Comparison of ENCODE assay signal across 10 mouse cellular contexts in genomic region chr12:116176930-116177329, GRCm38 (mm10).
DNase-seq lines count a peak whose midpoint lies in the region; ATAC-seq lines count a peak whose summit lies in the region.
"Had no signal": no experiment of that assay in that cellular context is flagged by ENCODE, and none has a peak within 500 bp of the region (broad histone marks: within the 10 kb centered on the region; RNA-seq: fewer than 3 reads in every experiment).

No protein-coding gene starts in this region.

- ATAC-seq in midbrain, embryonic 16.5 days, result no peak

- H3K4me2 ChIP-seq in midbrain, embryonic 16.5 days (ENCODE audit: low read length), result no peak overlapping the region
- H3K4me2 ChIP-seq: heart, embryonic 13.5 days; limb, embryonic 12.5 days had no signal

- no peak overlapping the region for H3K4me3 ChIP-seq in midbrain, embryonic 16.5 days (ENCODE audit: low read depth, low read length)
- H3K4me3 ChIP-seq: heart, embryonic 13.5 days; limb, embryonic 12.5 days had no signal

- no peaks in the 10 kb centered on the region for H3K9me3 ChIP-seq in midbrain, embryonic 16.5 days (replicated peaks; ENCODE audit: control insufficient read depth, low read length, poor library complexity, severe bottlenecking)
- H3K9me3 ChIP-seq: limb, embryonic 12.5 days had no signal

- no peaks in the 10 kb centered on the region for H3K36me3 ChIP-seq in midbrain, embryonic 16.5 days (ENCODE audit: control insufficient read depth, insufficient read depth, low read length)
- H3K36me3 ChIP-seq: heart, embryonic 13.5 days; limb, embryonic 12.5 days had no signal

- peak; percentile 41 for DNase-seq in 416B (ENCODE audit: low read depth)
- peak; percentile 65 for DNase-seq in CD4-positive, CD25-positive, alpha-beta regulatory T cell, adult 2 months (ENCODE audit: low read depth, low spot score)
- DNase-seq in c-Kit-positive CD71-negative TER-119-negative erythroid progenitor cells, embryonic 14.5 days (ENCODE audit: low read depth), result peak; percentile 6
- DNase-seq in naive thymus-derived CD4-positive, alpha-beta T cell, adult 2 months (ENCODE audit: low read depth), result peak; percentile 55
- DNase-seq in embryo, embryonic 9.5 days (ENCODE audit: extremely low spot score), result no peak
- DNase-seq in layer of hippocampus, adult 9-10 months (ENCODE audit: low spot score), result no peak
- DNase-seq: cerebellum, postnatal 36 days had no signal

- H3K27ac ChIP-seq in midbrain, embryonic 16.5 days (ENCODE audit: low read length), result no peak overlapping the region
- H3K27ac ChIP-seq: heart, embryonic 13.5 days; limb, embryonic 12.5 days had no signal

- 94% methylated on average over 3 of the region's 3 CpGs for WGBS in midbrain, embryonic 16.5 days

- no peaks in the 10 kb centered on the region for H3K27me3 ChIP-seq in midbrain, embryonic 16.5 days (ENCODE audit: control insufficient read depth, insufficient read depth, low read depth, low read length)
- H3K27me3 ChIP-seq: heart, embryonic 13.5 days; limb, embryonic 12.5 days had no signal

- H3K4me1 ChIP-seq in midbrain, embryonic 16.5 days (ENCODE audit: control insufficient read depth, insufficient read depth, low read length), result no peaks in the 10 kb centered on the region
- H3K4me1 ChIP-seq: heart, embryonic 13.5 days; limb, embryonic 12.5 days had no signal

- H3K9ac ChIP-seq in midbrain, embryonic 16.5 days (ENCODE audit: low read depth, low read length), result no peak overlapping the region
- H3K9ac ChIP-seq: heart, embryonic 13.5 days; limb, embryonic 12.5 days had no signal

Comparison
In these comparisons a context has a peak if more than half of its experiments do, and no peak if none do; other contexts are left out.
1. DNase-seq: peak in 416B (single experiment), CD4-positive, CD25-positive, alpha-beta regulatory T cell, adult 2 months (single experiment), c-Kit-positive CD71-negative TER-119-negative erythroid progenitor cells, embryonic 14.5 days (single experiment) and naive thymus-derived CD4-positive, alpha-beta T cell, adult 2 months (single experiment); none in embryo, embryonic 9.5 days (single experiment) and layer of hippocampus, adult 9-10 months (single experiment).